Mouse (Mus musculus) CH12.LX (cell line): ENCODE measurements around the gene Kctd12. TPM values are rescaled to one million over a fixed set of nuclear protein-coding genes. Genes with fewer than 3 reads are reported as not detected.

Source experiments
- DNase-seq: peaks from one replicate; pipeline ENCODE4 v3.0.0-alpha.2; 2013; ENCODE audit errors: extremely low read depth
- H3K27ac ChIP-seq: 2 replicates; pipeline ENCODE4 v1.5.1; 2012; ENCODE audit warnings: low read depth, mild to moderate bottlenecking, control low read depth, moderate library complexity; ENCODE audit not compliant: insufficient read depth
- H3K27me3 ChIP-seq: replicated peaks from 2 replicates; pipeline ENCODE3; 2012; ENCODE audit warnings: inconsistent platforms
- H3K36me3 ChIP-seq, 2 experiments: replicated peaks in 1 of 2; 2 replicates each; pipeline versions ENCODE3 to v1.6.1; 2012; ENCODE audit warnings: inconsistent platforms in 1 of 2, low read length in 1 of 2, mild to moderate bottlenecking in 1 of 2, mixed read lengths in 1 of 2, moderate library complexity in 1 of 2; ENCODE audit not compliant: control insufficient read depth in 1 of 2, insufficient read depth in 1 of 2
- H3K4me1 ChIP-seq, 2 experiments: 2 replicates each; pipeline ENCODE4 v1.6.1; 2012; ENCODE audit warnings: inconsistent platforms in 1 of 2, moderate library complexity in 1 of 2; ENCODE audit not compliant: insufficient read depth in 2 of 2, control insufficient read depth in 1 of 2
- H3K4me2 ChIP-seq: 2 replicates; pipeline ENCODE4 v1.6.1; 2012; ENCODE audit warnings: low read depth, mild to moderate bottlenecking, control low read depth; ENCODE audit not compliant: poor library complexity, insufficient read depth, severe bottlenecking
- H3K4me3 ChIP-seq, 3 experiments: fragments of 150-350 bp in 1 of 3; sonication (generic) in 1 of 3; replicated peaks in 1 of 3; 2 replicates each; pipeline versions ENCODE3 to v1.5.1; 2011 to 2012; ENCODE audit warnings: low read depth in 2 of 3, low read length in 2 of 3, mild to moderate bottlenecking in 2 of 3, moderate library complexity in 2 of 3, control low read depth in 1 of 3, improper control_type of control experiment in 1 of 3, inconsistent platforms in 1 of 3, mixed read lengths in 1 of 3; ENCODE audit not compliant: poor library complexity in 1 of 3
- H3K79me2 ChIP-seq: replicated peaks from 2 replicates; pipeline ENCODE4 v1.6.1; 2012; ENCODE audit warnings: mild to moderate bottlenecking, moderate library complexity; ENCODE audit not compliant: control insufficient read depth, poor library complexity, insufficient read depth, severe bottlenecking; ENCODE audit errors: extremely low read depth
- H3K9ac ChIP-seq: 2 replicates; pipeline ENCODE4 v1.6.1; 2012; ENCODE audit warnings: low read depth, mild to moderate bottlenecking, control low read depth, moderate library complexity; ENCODE audit not compliant: insufficient read depth
- H3K9me3 ChIP-seq: replicated peaks from 2 replicates; pipeline ENCODE3; 2012; ENCODE audit warnings: low read length, inconsistent platforms, mixed read lengths
- CHD1 ChIP-seq: IDR thresholded peaks from 2 replicates; pipeline ENCODE4 v1.6.1; 2012; ENCODE audit warnings: low read depth, low read length, improper control_type of control experiment, inconsistent platforms
- E2F4 ChIP-seq: IDR thresholded peaks from 2 replicates; pipeline ENCODE4 v1.6.1; 2011; ENCODE audit warnings: low read depth, low read length, improper control_type of control experiment; ENCODE audit not compliant: insufficient replicate concordance
- ELF1 ChIP-seq: IDR thresholded peaks from 2 replicates; pipeline ENCODE4 v1.6.1; 2014; ENCODE audit warnings: low read depth, mild to moderate bottlenecking, inconsistent platforms, low read length, improper control_type of control experiment
- EP300 ChIP-seq: IDR thresholded peaks from 2 replicates; pipeline ENCODE4 v1.6.1; 2011; ENCODE audit warnings: low read length, improper control_type of control experiment
- ETS1 ChIP-seq: conservative IDR thresholded peaks from 2 replicates; pipeline ENCODE4 v1.6.1; 2012; ENCODE audit warnings: low read depth, mild to moderate bottlenecking, inconsistent platforms, low read length, improper control_type of control experiment, moderate library complexity
- HCFC1 ChIP-seq: IDR thresholded peaks from 2 replicates; pipeline ENCODE4 v1.6.1; 2012; ENCODE audit warnings: low read depth, mild to moderate bottlenecking, inconsistent platforms, low read length, improper control_type of control experiment
- IRF4 ChIP-seq: IDR thresholded peaks from 2 replicates; pipeline ENCODE4 v1.6.1; 2014; ENCODE audit warnings: low read depth, mild to moderate bottlenecking, inconsistent platforms, low read length, improper control_type of control experiment
- JUN ChIP-seq: IDR thresholded peaks from 2 replicates; pipeline ENCODE4 v1.6.1; 2011; ENCODE audit warnings: low read depth, mild to moderate bottlenecking, low read length, improper control_type of control experiment, moderate library complexity; ENCODE audit not compliant: insufficient read depth
- JUND ChIP-seq: conservative IDR thresholded peaks from 2 replicates; pipeline ENCODE4 v1.6.1; 2011; ENCODE audit warnings: low read depth, low read length, improper control_type of control experiment
- KAT2A ChIP-seq: IDR thresholded peaks from 2 replicates; pipeline ENCODE4 v1.6.1; 2012; ENCODE audit warnings: low read length, improper control_type of control experiment, inconsistent platforms; ENCODE audit not compliant: insufficient replicate concordance
- MAFK ChIP-seq: IDR thresholded peaks from 2 replicates; pipeline ENCODE4 v1.6.1; 2011; ENCODE audit warnings: low read length, improper control_type of control experiment; ENCODE audit not compliant: insufficient replicate concordance
- MAX ChIP-seq: IDR thresholded peaks from 2 replicates; pipeline ENCODE4 v1.6.1; 2011; ENCODE audit warnings: low read length, improper control_type of control experiment
- MYC ChIP-seq: IDR thresholded peaks from 2 replicates; pipeline ENCODE4 v1.6.1; 2011; ENCODE audit warnings: low read depth, mild to moderate bottlenecking, improper control_type of control experiment, low read length
- NELFE ChIP-seq: IDR thresholded peaks from 2 replicates; pipeline ENCODE4 v1.6.1; 2011; ENCODE audit warnings: low read depth, low read length, improper control_type of control experiment
- PAX5 ChIP-seq: IDR thresholded peaks from 2 replicates; pipeline ENCODE4 v1.6.1; 2012; ENCODE audit warnings: low read length, inconsistent platforms, mixed read lengths
- POLR2AphosphoS2 ChIP-seq: IDR thresholded peaks from 2 replicates; pipeline ENCODE4 v1.6.1; 2011; ENCODE audit warnings: low read depth, low read length, improper control_type of control experiment
- RAD21 ChIP-seq: IDR thresholded peaks from 2 replicates; pipeline ENCODE4 v1.6.1; 2011; ENCODE audit warnings: low read depth, mild to moderate bottlenecking, low read length, improper control_type of control experiment, moderate library complexity
- ZC3H11A ChIP-seq: IDR thresholded peaks from 2 replicates; pipeline ENCODE4 v1.6.1; 2012; ENCODE audit warnings: low read depth, mild to moderate bottlenecking, inconsistent platforms, low read length, improper control_type of control experiment
- ZMIZ1 ChIP-seq: IDR thresholded peaks from 2 replicates; pipeline ENCODE4 v1.6.1; 2012; ENCODE audit warnings: low read depth, mild to moderate bottlenecking, inconsistent platforms, low read length, improper control_type of control experiment
- ZNF384 ChIP-seq: IDR thresholded peaks from 2 replicates; pipeline ENCODE4 v1.6.1; 2012; ENCODE audit warnings: low read depth, low read length, improper control_type of control experiment, inconsistent platforms
- dilution Hi-C: fragments of 300-500 bp; cut with MboI; formaldehyde crosslinking; loops from 2 replicates; pipeline ENCODE4 v1.14.3; 2020; ENCODE audit warnings: low sequenced_read_pairs; ENCODE audit not compliant: extremely low pct_unique_long_range_greater_than_20kb, extremely low pct_ligation_motif_present
- in situ Hi-C: fragments of 300-500 bp; cut with MboI; formaldehyde crosslinking; loops from 3 replicates; pipeline ENCODE4 v1.14.3; 2019; ENCODE audit warnings: low sequenced_read_pairs, low pct_ligation_motif_present, low pct_unique_long_range_greater_than_20kb, mixed read lengths
- polyA plus RNA-seq: library from polyadenylated mRNA; unstranded; fragments of >175 nt; gene quantifications from 2 replicates; pipeline ENCODE4 v1.2.1, GENCODE M21; 2012; ENCODE audit warnings: low read depth; ENCODE audit not compliant: insufficient read length
- total RNA-seq, 2 experiments: library from RNA; depleted of rRNA; stranded (reverse); fragments of 300-350 nt in 1 of 2; fragments of >200 nt in 1 of 2; gene quantifications; 2 replicates each; pipeline ENCODE4 v1.2.3; 2012 to 2014

Kctd12 gene
- total and polyA plus RNA-seq, 3 experiments: 21.4 to 35.4 (median 21.8) TPM

GRCm38 (mm10) chr14:102966241-102966640 lies 16.2 kb downstream of the Kctd12 start:
- Histone ChIP-seq H3K9ac (no peak overlapping the region), H3K4me1 (peaks cover 0 to 8% of the 10 kb centered on the region in 2 experiments; a peak in 2 of 4 replicates), H3K36me3 (no peaks in the 10 kb centered on the region), H3K27me3 (no peaks in the 10 kb centered on the region), H3K4me3 (no peak overlapping the region), H3K4me2 (no peak overlapping the region), H3K9me3 (no peaks in the 10 kb centered on the region), H3K79me2 (no peaks in the 10 kb centered on the region), H3K27ac (no peak overlapping the region)
- in situ Hi-C loops (no loop called here), dilution Hi-C loops (no loop called here)
- TF ChIP-seq ETS1: no peak
- no peak for TF ChIP-seq RAD21
- TF ChIP-seq EP300: no peak
- TF ChIP-seq POLR2AphosphoS2: no peak
- no peak for TF ChIP-seq IRF4
- TF ChIP-seq MAX: no peak
- TF ChIP-seq JUN: no peak
- TF ChIP-seq HCFC1: no peak
- TF ChIP-seq E2F4: no peak
- TF ChIP-seq KAT2A: no peak
- TF ChIP-seq CHD1: no peak
- no peak for TF ChIP-seq NELFE
- TF ChIP-seq ZNF384: no peak
- no peak for TF ChIP-seq PAX5
- no peak for TF ChIP-seq JUND
- no peak for TF ChIP-seq ZC3H11A
- TF ChIP-seq MAFK: no peak
- no peak for TF ChIP-seq ZMIZ1
- DNase-seq: no peak

- dilution Hi-C loops: no loop called here
- no peak overlapping the region for H3K9ac ChIP-seq
Measured at GRCm38 (mm10) chr14:102965841-102966240, 16.6 kb downstream of the Kctd12 start.

More at GRCm38 (mm10) chr14:102965841-102966240, 16.6 kb downstream of the Kctd12 start:
- TF ChIP-seq MYC: no peak
- TF ChIP-seq ELF1: no peak
- TF ChIP-seq ETS1: no peak
- H3K27ac ChIP-seq: no peak overlapping the region
- peaks cover 0 to 8% of the 10 kb centered on the region in 2 experiments; a peak in 2 of 4 replicates for H3K4me1 ChIP-seq
- H3K9me3 ChIP-seq: no peaks in the 10 kb centered on the region
- H3K79me2 ChIP-seq: no peaks in the 10 kb centered on the region
- DNase-seq: no peak
- H3K27me3 ChIP-seq: no peaks in the 10 kb centered on the region
- H3K36me3 ChIP-seq: no peaks in the 10 kb centered on the region
- no peak overlapping the region for H3K4me2 ChIP-seq
- in situ Hi-C loops: no loop called here
- H3K4me3 ChIP-seq: no peak overlapping the region
